Mouse (Mus musculus) heart, postnatal 25 days (tissue): Measurements from ENCODE around the gene Fn3k. TPM values are rescaled to one million over a fixed set of nuclear protein-coding genes. Genes with fewer than 3 reads are reported as not detected.

Source experiments
- DNase-seq: peaks from one replicate; pipeline ENCODE4 v3.0.0; 2022; ENCODE audit warnings: low spot score
- intact Hi-C: fragments of 180-260 bp; cut with DNase I; formaldehyde crosslinking; loops from one replicate; pipeline ENCODE4 v1.15.1; 2025
- microRNA-seq: library from miRNA; unstranded; fragments of <30 nt; microRNA quantifications from one replicate; pipeline ENCODE4 v1.2.0, GENCODE M21; 2022
- total RNA-seq, 2 experiments: library from RNA; stranded (reverse); gene quantifications; 2 replicates each; pipeline ENCODE4 v1.2.3; 2021

The Fn3k gene
- total RNA-seq, 2 experiments from 2014 or later, result 23.7 to 27.6 TPM

GRCm38 (mm10) chr11:121451216-121451726 lies 16.6 kb downstream of the Fn3k start:
- intact Hi-C loops, result no loop called here
- DNase-seq, result no peak

GRCm38 (mm10) chr11:121451753-121452635 lies 17.3 kb downstream of the Fn3k start, which contains the start of gene Tbcd:
TSS of gene Tbcd (plus strand) at chr11:121451949.
- intact Hi-C loops, result no loop called here
- DNase-seq, result peak; percentile 84

GRCm38 (mm10) chr11:121457874-121458273 lies 23.2 kb downstream of the Fn3k start:
- no peak for DNase-seq
- intact Hi-C loops, result no loop called here

GRCm38 (mm10) chr11:121467408-121467807 lies 32.7 kb downstream of the Fn3k start:
- no peak for DNase-seq
- intact Hi-C loops, result no loop called here

GRCm38 (mm10) chr11:121474831-121475230 lies 40.1 kb downstream of the Fn3k start:
- no peak for DNase-seq
- intact Hi-C loops, result loop anchor here (1.0 to 10.0 kb wide), 2 partner anchors 120 to 333 kb away; no protein-coding TSS in a partner anchor

GRCm38 (mm10) chr11:121475699-121476415 lies 41.1 kb downstream of the Fn3k start:
- intact Hi-C loops, result loop anchor here (1.0 to 10.0 kb wide), 2 partner anchors 119 to 332 kb away; no protein-coding TSS in a partner anchor
- no peak for DNase-seq

GRCm38 (mm10) chr11:121479476-121480203 lies 44.9 kb downstream of the Fn3k start:
- intact Hi-C loops, result loop anchor here (10.0 kb wide), 1 partner anchor 115 kb away; no protein-coding TSS in a partner anchor
- no peak for DNase-seq

- intact Hi-C loops, result no loop called here
- no peak for DNase-seq
These were observed 46.4 kb downstream of the Fn3k start for GRCm38 (mm10) chr11:121481129-121481528.

GRCm38 (mm10) chr11:121485882-121486281 lies 51.2 kb downstream of the Fn3k start:
- intact Hi-C loops, result no loop called here
- DNase-seq, result no peak

GRCm38 (mm10) chr11:121490651-121491050 lies 55.9 kb downstream of the Fn3k start:
- intact Hi-C loops, result no loop called here
- no peak for DNase-seq

Small RNAs within 50 kb of the gene (microRNA-seq; reads per million reads assigned to microRNA genes)
- not detected for gene Mir7236

Other genes with a start within 250 kb of the Fn3k start
- gene Hexdc, start 230.5 kb upstream of the Fn3k start, total RNA-seq, result 10 to 100 TPM; 10.2 to 11.0 TPM
- gene Ogfod3, start 230.2 kb upstream of the Fn3k start, total RNA-seq, result 10 to 100 TPM; 14.5 to 14.6 TPM
- gene Cybc1, start 205.6 kb upstream of the Fn3k start, total RNA-seq, result 1 to 10 TPM; 7.8 to 9.5 TPM
- gene Narf, start 197.7 kb upstream of the Fn3k start, total RNA-seq, result 100 to 1,000 TPM in 1 of 2 experiments, 10 to 100 TPM in 1; 97.7 to 123 TPM
- 10 to 100 TPM; 19.1 to 20.0 TPM for gene Foxk2, start 174.9 kb upstream of the Fn3k start, total RNA-seq
- 10 to 100 TPM; 32.5 to 34.2 TPM for gene Wdr45b, start 80.5 kb upstream of the Fn3k start, total RNA-seq
- 1 to 10 TPM; 1.3 to 1.6 TPM for gene Rab40b, start 46.7 kb upstream of the Fn3k start, total RNA-seq
- gene Fn3krp, start 13.5 kb upstream of the Fn3k start, total RNA-seq, result 1 to 10 TPM; 7.4 to 7.8 TPM
- gene Tbcd, start 17.0 kb downstream of the Fn3k start, total RNA-seq, result 10 to 100 TPM in 1 of 2 experiments, 1 to 10 TPM in 1; 10.0 to 11.5 TPM
- gene Zfp750, start 84.4 kb downstream of the Fn3k start, total RNA-seq, result under 1 TPM in 1 of 2 experiments, not detected in 1; 0.08 TPM
- 1 to 10 TPM; 3.6 to 4.6 TPM for gene B3gntl1, start 238.2 kb downstream of the Fn3k start, total RNA-seq